In the genomic region with DNA sequence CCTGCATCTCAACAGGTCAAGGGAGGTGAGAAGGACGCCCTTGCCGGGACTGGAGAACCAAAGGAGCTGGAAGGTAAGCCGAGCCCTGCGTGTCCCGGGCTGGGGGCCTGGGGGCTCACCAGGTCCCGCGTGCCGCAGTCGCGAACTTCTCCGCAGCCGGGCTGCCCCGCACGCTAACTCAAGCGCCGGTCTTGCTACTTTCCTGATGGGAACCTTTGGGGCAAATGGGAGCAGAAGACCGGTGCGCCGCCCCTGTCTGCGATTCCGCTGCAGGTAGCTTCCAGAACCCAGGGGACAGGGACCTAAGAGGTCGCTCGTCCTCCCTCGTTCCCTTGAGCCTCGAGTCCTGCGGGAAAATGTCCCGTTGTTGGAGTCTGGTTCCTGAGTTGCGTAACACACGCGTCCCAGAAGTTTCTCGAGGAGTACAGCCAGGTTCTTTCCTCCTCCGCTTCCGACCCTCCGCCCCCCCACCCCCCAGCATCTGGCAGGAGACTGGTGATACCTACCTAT, we compare ENCODE assay signal across 8 mouse cellular contexts. TPM values are rescaled to one million over a fixed set of nuclear protein-coding genes. Genes with fewer than 3 reads are reported as not detected.
DNase-seq lines count a peak whose midpoint lies in the region; ATAC-seq and TF ChIP-seq lines count a peak whose summit lies in the region.

No protein-coding gene starts in this region.

- H3K4me2 ChIP-seq in forebrain, embryonic 16.5 days (ENCODE audit: low read length), result peak overlapping the region; percentile 98
- H3K4me2 ChIP-seq in kidney, postnatal 0 days (ENCODE audit: low read length), result peak overlapping the region; percentile 100
- H3K4me2 ChIP-seq in midbrain, embryonic 11.5 days, result peak overlapping the region; percentile 91

- H3K36me3 ChIP-seq in forebrain, embryonic 16.5 days (ENCODE audit: control insufficient read depth, insufficient read depth), result no peaks in the 10 kb centered on the region
- H3K36me3 ChIP-seq in kidney, postnatal 0 days (ENCODE audit: insufficient read depth, low read length), result no peaks in the 10 kb centered on the region
- H3K36me3 ChIP-seq in midbrain, embryonic 11.5 days (ENCODE audit: control insufficient read depth, insufficient read depth, low read length), result no peaks in the 10 kb centered on the region

- ATAC-seq in forebrain, embryonic 16.5 days, result no peak
- peak; percentile 27; the same call in 1 of the 2 replicates for ATAC-seq in kidney, postnatal 0 days (replicated peaks; ENCODE audit: low FRiP score, low read depth)
- no peak; the same call in 1 of the 2 replicates for ATAC-seq in midbrain, embryonic 11.5 days (ENCODE audit: low FRiP score)

- no peak overlapping the region for H3K27ac ChIP-seq in forebrain, embryonic 16.5 days (ENCODE audit: low read length)
- H3K27ac ChIP-seq in kidney, postnatal 0 days, result peak overlapping the region; percentile 77; the same call in 1 of the 2 replicates
- no peak overlapping the region for H3K27ac ChIP-seq in midbrain, embryonic 11.5 days (ENCODE audit: low read depth, low read length)

- H3K4me3 ChIP-seq in forebrain, embryonic 16.5 days (replicated peaks; ENCODE audit: low read length), result peak overlapping the region; percentile 59
- peak overlapping the region; percentile 63 for H3K4me3 ChIP-seq in kidney, postnatal 0 days (replicated peaks; ENCODE audit: low read depth, low read length)
- peak overlapping the region; percentile 44 for H3K4me3 ChIP-seq in midbrain, embryonic 11.5 days (ENCODE audit: low read depth, low read length)

- peaks cover 18% of the 10 kb centered on the region for H3K4me1 ChIP-seq in forebrain, embryonic 16.5 days (replicated peaks; ENCODE audit: control insufficient read depth, insufficient read depth, low read length)
- 0 out of 2 replicates have a peak, but pooled peaks cover 5% of the 10 kb centered on the region for H3K4me1 ChIP-seq in kidney, postnatal 0 days (replicated peaks; ENCODE audit: insufficient read depth, low read length)
- peaks cover 7% of the 10 kb centered on the region; the same call in 1 of the 2 replicates for H3K4me1 ChIP-seq in midbrain, embryonic 11.5 days (ENCODE audit: control insufficient read depth, insufficient read depth, low read length)

- H3K9me3 ChIP-seq in forebrain, embryonic 16.5 days (ENCODE audit: control insufficient read depth, low read length), result no peaks in the 10 kb centered on the region
- H3K9me3 ChIP-seq in kidney, postnatal 0 days (replicated peaks; ENCODE audit: low read length), result no peaks in the 10 kb centered on the region
- no peaks in the 10 kb centered on the region for H3K9me3 ChIP-seq in midbrain, embryonic 11.5 days (ENCODE audit: control insufficient read depth, low read length)

- intact Hi-C loops in gastrocnemius, postnatal 14 days (cut with DNase I; ENCODE audit: low total_unique reads), result no loop called here

- peak overlapping the region; percentile 55 for H3K9ac ChIP-seq in forebrain, embryonic 16.5 days (replicated peaks; ENCODE audit: low read depth, low read length)
- peak overlapping the region; percentile 60 for H3K9ac ChIP-seq in kidney, postnatal 0 days (ENCODE audit: low read depth, low read length)
- peak overlapping the region; percentile 50 for H3K9ac ChIP-seq in midbrain, embryonic 11.5 days (ENCODE audit: low read length)

- TF ChIP-seq CTCF in kidney, postnatal 0 days (IDR thresholded peaks at IDR 0.05; ENCODE audit: low read depth), result no peak

- H3K27me3 ChIP-seq in forebrain, embryonic 16.5 days (replicated peaks; ENCODE audit: control insufficient read depth, insufficient read depth, low read length), result peaks cover 15% of the 10 kb centered on the region
- H3K27me3 ChIP-seq in kidney, postnatal 0 days (ENCODE audit: insufficient read depth, low read length), result 0 out of 2 replicates have a peak, but pooled peaks cover 3% of the 10 kb centered on the region
- peaks cover 19% of the 10 kb centered on the region for H3K27me3 ChIP-seq in midbrain, embryonic 11.5 days (ENCODE audit: control insufficient read depth, insufficient read depth, low read length)

- DNase-seq in gastrocnemius, adult 8-10 months (ENCODE audit: low spot score in 2 of 2), result peak; percentile 43 to 46
- DNase-seq in gastrocnemius, postnatal 14 days, result no peak
- peak; percentile 52 for DNase-seq in Muller cell, postnatal 12 days (ENCODE audit: inconsistent ontology term)
- peak; percentile 14 for DNase-seq in kidney, postnatal 0 days (ENCODE audit: low spot score)
- peak; percentile 93 for DNase-seq in midbrain, embryonic 11.5 days (ENCODE audit: low spot score, missing footprints)
- DNase-seq in adrenal gland, adult 18-20 months (ENCODE audit: low spot score in 2 of 2), result no peak
- no peak for DNase-seq in cerebellum, adult 9-11 months

- under 1% methylated on average over 34 of the region's 34 CpGs for WGBS in forebrain, embryonic 16.5 days
- WGBS in kidney, postnatal 0 days, result 1% methylated on average over 34 of the region's 34 CpGs
- WGBS in midbrain, embryonic 11.5 days, result under 1% methylated on average over 34 of the region's 34 CpGs

RNA-seq across cellular contexts. Expression of gene Aff1, which starts 0.4 kb away (rescaled TPM):
- 10 to 100 TPM; 33.8 to 47.9 (median 40.8) TPM for total RNA-seq in gastrocnemius, adult 8-10 months (2022)
- total RNA-seq in gastrocnemius, postnatal 14 days (2021), result 10 to 100 TPM; 26.3 to 45.5 TPM
- 1.5 and 1.7 TPM in 2 replicates for polyA plus RNA-seq in forebrain, embryonic 16.5 days (2015; fragmentation: Nextera tagmentation; extraction: Ambion mirVana)
- polyA plus RNA-seq in kidney, postnatal 0 days (2015; fragmentation: Nextera tagmentation; extraction: Ambion mirVana), result 12.3 and 14.3 TPM in 2 replicates
- polyA plus RNA-seq in midbrain, embryonic 11.5 days (2014; fragmentation: Nextera tagmentation; extraction: Ambion mirVana), result 4.9 and 5.9 TPM in 2 replicates
- total RNA-seq in adrenal gland, adult 18-20 months (2021), result 10 to 100 TPM; 40.3 to 43.8 TPM

RNA-seq across cellular contexts. Expression of gene 1700016H13Rik, which starts 36.8 kb away (rescaled TPM):
- 1 to 10 TPM in 1 of 4 experiments, under 1 TPM in 3; 0.65 to 1.4 (median 0.83) TPM for total RNA-seq in gastrocnemius, adult 8-10 months (2022)
- total RNA-seq in gastrocnemius, postnatal 14 days (2021), result under 1 TPM; 0.18 to 0.47 TPM
- polyA plus RNA-seq in forebrain, embryonic 16.5 days (2015; fragmentation: Nextera tagmentation; extraction: Ambion mirVana), result 0.34 and 0.41 TPM in 2 replicates
- 0.11 and 0.20 TPM in 2 replicates for polyA plus RNA-seq in kidney, postnatal 0 days (2015; fragmentation: Nextera tagmentation; extraction: Ambion mirVana)
- polyA plus RNA-seq in midbrain, embryonic 11.5 days (2014; fragmentation: Nextera tagmentation; extraction: Ambion mirVana), result 0.25 TPM in 1 of 2 replicates, not detected in the other
- not detected for total RNA-seq in adrenal gland, adult 18-20 months (2021)

Comparison
In these comparisons a context has a peak if more than half of its experiments do, and no peak if none do; other contexts are left out.
1. DNase-seq: peak in gastrocnemius, adult 8-10 months (2 of 2), Muller cell, postnatal 12 days (single experiment), kidney, postnatal 0 days (single experiment) and midbrain, embryonic 11.5 days (single experiment); none in gastrocnemius, postnatal 14 days (single experiment), adrenal gland, adult 18-20 months (0 of 2) and cerebellum, adult 9-11 months (single experiment).
2. Peak in every context shown above with its lines, with median percentiles within 50 percentile points of each other: H3K4me2 ChIP-seq, H3K4me3 ChIP-seq and H3K9ac ChIP-seq.